Comparison of ENCODE assay signal across 8 mouse cellular contexts in genomic region chr10:42941697-42942221, GRCm38 (mm10).
DNase-seq lines count a peak whose midpoint lies in the region; ATAC-seq and TF ChIP-seq lines count a peak whose summit lies in the region.

No protein-coding gene starts in this region.

- no peak for TF ChIP-seq POLR2A in cerebellum, adult 2 months (IDR thresholded peaks at IDR 0.05; ENCODE audit: borderline replicate concordance, insufficient read depth, low read length)

- no peak overlapping the region for H3K4me3 ChIP-seq in cerebellum, adult 2 months (replicated peaks; ENCODE audit: insufficient read depth, low read depth, low read length)
- H3K4me3 ChIP-seq in hindbrain, postnatal 0 days (ENCODE audit: low read length), result no peak overlapping the region

- no peaks in the 10 kb centered on the region for H3K9me3 ChIP-seq in hindbrain, postnatal 0 days (ENCODE audit: low read length)

- H3K27ac ChIP-seq in cerebellum, adult 2 months (ENCODE audit: insufficient read depth, low read length), result peak overlapping the region; percentile 53; the same call in 1 of the 2 replicates
- H3K27ac ChIP-seq in hindbrain, postnatal 0 days, result peak overlapping the region; percentile 61; the same call in 1 of the 2 replicates

- no peak overlapping the region; the same call in 1 of the 2 replicates for H3K9ac ChIP-seq in hindbrain, postnatal 0 days (replicated peaks; ENCODE audit: low read length)

- no peaks in the 10 kb centered on the region for H3K36me3 ChIP-seq in hindbrain, postnatal 0 days (ENCODE audit: insufficient read depth, low read length)

- TF ChIP-seq CTCF in cerebellum, adult 2 months (IDR thresholded peaks at IDR 0.05; ENCODE audit: borderline replicate concordance, insufficient read depth, low read depth, low read length), result peak; percentile 48; the same call in 1 of the 2 replicates
- TF ChIP-seq CTCF in hindbrain, postnatal 0 days (IDR thresholded peaks at IDR 0.05; ENCODE audit: low read depth), result peak; percentile 76

- H3K4me2 ChIP-seq in hindbrain, postnatal 0 days (ENCODE audit: low read depth, low read length), result peak overlapping the region; percentile 38

- ATAC-seq in hindbrain, postnatal 0 days, result peak; percentile 91

- H3K4me1 ChIP-seq in cerebellum, adult 2 months (ENCODE audit: control insufficient read depth, insufficient read depth, low read length), result no peaks in the 10 kb centered on the region; the same call in 1 of the 2 replicates
- no peaks in the 10 kb centered on the region for H3K4me1 ChIP-seq in hindbrain, postnatal 0 days (ENCODE audit: insufficient read depth, low read length)

- DNase-seq in cerebellum, adult 2 months, result peak in 1 of 2 experiments; percentile 8
- no peak for DNase-seq in cerebellum, adult 18-20 months
- DNase-seq in brain, embryonic 18.5 days (ENCODE audit: low read depth, low spot score), result peak; percentile 62
- DNase-seq in gastrocnemius, adult 18-20 months (ENCODE audit: low spot score), result peak; percentile 76
- DNase-seq in hindbrain, postnatal 0 days (ENCODE audit: low spot score), result peak; percentile 84
- DNase-seq in left cerebral cortex, adult 18-20 months (ENCODE audit: low spot score in 2 of 2), result peak; percentile 55 to 57
- DNase-seq in mesoderm, embryonic 11.5 days (ENCODE audit: low read depth, low spot score), result peak; percentile 84
- peak; percentile 69 for DNase-seq in skeletal muscle tissue, adult 2 months (ENCODE audit: low read depth, low spot score)

- H3K27me3 ChIP-seq in cerebellum, adult 2 months (ENCODE audit: control insufficient read depth, insufficient read depth, low read length), result no peaks in the 10 kb centered on the region
- H3K27me3 ChIP-seq in hindbrain, postnatal 0 days (ENCODE audit: insufficient read depth, low read length), result no peaks in the 10 kb centered on the region

- WGBS in cerebellum, adult 2 months, result 60% methylated on average over 14 of the region's 14 CpGs
- WGBS in hindbrain, postnatal 0 days, result 39% methylated on average over 14 of the region's 14 CpGs

Comparison
In these comparisons a context has a peak if more than half of its experiments do, and no peak if none do; other contexts are left out.
1. DNase-seq: peak in brain, embryonic 18.5 days (single experiment), gastrocnemius, adult 18-20 months (single experiment), hindbrain, postnatal 0 days (single experiment), left cerebral cortex, adult 18-20 months (2 of 2), mesoderm, embryonic 11.5 days (single experiment) and skeletal muscle tissue, adult 2 months (single experiment); none in cerebellum, adult 18-20 months (0 of 2).